Mouse (Mus musculus) erythroblast, embryonic 14.5 days (primary cell): Measurements from ENCODE around the gene Fgfr2.

Experiments used
- GATA1 ChIP-seq: IDR thresholded peaks from 2 replicates; pipeline ENCODE4 v1.6.1; 2012; ENCODE audit warnings: low read length, inconsistent platforms, mixed read lengths
- TAL1 ChIP-seq: IDR thresholded peaks from 3 replicates; pipeline ENCODE4 v1.6.1; 2012; ENCODE audit warnings: low read length, inconsistent platforms, mixed read lengths

DNA sequence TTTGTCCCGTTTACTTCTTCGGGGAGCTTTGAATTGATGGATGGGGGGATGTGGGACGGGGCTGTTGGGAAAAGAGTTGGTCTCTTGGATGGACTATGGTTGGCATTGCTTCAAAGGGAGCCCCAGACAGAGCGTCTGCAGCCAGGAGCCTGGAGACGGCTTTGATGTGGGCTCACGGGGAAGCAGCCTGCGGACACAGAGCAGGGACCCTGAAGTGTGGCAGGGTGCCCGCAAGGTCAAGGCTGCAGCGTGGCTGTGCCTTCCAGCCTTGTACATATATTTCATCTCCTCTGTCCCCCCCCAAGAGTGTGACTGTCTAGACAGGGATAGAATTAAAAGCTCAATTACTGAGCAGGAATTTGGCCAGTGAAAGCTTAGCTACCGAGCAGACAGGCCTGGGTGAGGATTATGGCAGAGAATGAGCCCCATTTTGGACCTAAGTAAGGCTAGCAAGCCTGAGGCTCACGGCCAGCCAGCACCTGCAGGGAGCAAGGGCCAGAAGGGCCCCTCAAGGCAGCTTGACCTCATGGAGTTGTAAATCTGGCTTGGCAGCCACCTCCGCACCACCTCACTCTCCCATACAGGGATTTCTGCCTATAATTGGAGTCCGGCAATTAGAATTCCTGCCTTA lies 2146.7 kb downstream of the Fgfr2 start:
- TF ChIP-seq GATA1 (no peak), TAL1 (no peak)
